Mouse (Mus musculus): ENCODE data around the gene Necap1. TPM values are rescaled to one million over a fixed set of nuclear protein-coding genes. Genes with fewer than 3 reads are reported as not detected.

Necap1 gene
- 10 to 100 TPM; 32.8 to 35.5 TPM for total RNA-seq (2021)

DNA sequence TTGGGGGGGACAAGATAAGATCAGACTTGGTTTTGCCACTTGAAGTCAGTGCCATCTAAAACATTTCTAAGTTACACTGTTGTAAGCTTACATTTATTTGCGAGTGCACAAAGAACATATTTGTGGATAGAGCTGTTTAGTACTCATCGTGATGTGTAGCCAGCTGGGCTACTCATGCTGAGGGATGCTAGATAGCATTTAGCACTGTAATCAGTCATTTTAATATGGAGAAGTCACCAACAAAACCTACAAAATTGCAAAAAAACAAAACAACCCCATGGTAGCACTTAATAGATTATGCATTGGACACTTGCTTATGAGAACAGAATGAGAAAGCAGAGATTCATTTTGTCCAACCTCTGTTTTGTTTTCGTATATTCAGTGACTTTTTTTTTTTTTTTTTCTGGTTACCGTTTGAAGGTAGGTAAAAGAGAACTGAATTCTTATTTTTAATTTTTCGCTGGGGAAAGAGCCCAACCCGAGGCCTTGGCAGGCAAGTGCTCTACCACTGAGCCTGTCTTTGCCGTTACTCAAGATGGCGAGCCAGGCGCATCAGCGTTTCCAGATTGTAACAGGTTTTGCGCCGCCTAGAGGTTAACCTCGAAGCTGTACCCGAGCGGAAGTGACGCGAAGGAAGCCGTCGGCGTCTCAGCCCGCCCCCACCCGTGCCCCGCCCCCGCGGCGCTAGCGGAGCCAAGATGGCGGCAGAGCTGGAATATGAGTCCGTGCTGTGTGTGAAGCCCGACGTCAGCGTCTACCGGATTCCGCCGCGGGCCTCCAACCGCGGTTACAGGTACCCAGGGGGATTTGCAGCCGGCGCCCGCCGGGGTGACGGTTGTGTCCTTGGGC lies at the start of gene Necap1:
Gene Necap1, plus strand, starts transcription at position 604 of the 849 bp plus-strand sequence.
- peak; percentile 99 for DNase-seq

DNA sequence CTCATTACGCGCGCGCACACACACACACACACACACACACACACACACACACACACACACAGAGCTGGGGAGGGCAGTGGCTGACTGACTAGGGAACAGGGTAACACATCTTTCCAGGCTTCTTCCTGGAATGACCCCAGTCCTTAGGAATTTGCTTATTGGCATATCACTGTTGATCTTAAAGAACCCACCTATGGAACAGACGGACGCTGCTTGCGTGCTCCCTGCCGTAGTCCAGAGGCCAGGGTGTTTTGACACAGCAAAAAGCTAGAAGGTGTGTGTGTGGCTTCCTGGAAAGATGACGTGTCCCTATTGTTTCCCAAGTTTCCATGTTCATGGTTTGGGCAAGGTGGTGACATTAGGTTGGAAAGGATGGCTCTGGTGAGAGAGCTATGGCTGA lies 49.1 kb upstream of the Necap1 start:
- DNase-seq: no peak

DNA sequence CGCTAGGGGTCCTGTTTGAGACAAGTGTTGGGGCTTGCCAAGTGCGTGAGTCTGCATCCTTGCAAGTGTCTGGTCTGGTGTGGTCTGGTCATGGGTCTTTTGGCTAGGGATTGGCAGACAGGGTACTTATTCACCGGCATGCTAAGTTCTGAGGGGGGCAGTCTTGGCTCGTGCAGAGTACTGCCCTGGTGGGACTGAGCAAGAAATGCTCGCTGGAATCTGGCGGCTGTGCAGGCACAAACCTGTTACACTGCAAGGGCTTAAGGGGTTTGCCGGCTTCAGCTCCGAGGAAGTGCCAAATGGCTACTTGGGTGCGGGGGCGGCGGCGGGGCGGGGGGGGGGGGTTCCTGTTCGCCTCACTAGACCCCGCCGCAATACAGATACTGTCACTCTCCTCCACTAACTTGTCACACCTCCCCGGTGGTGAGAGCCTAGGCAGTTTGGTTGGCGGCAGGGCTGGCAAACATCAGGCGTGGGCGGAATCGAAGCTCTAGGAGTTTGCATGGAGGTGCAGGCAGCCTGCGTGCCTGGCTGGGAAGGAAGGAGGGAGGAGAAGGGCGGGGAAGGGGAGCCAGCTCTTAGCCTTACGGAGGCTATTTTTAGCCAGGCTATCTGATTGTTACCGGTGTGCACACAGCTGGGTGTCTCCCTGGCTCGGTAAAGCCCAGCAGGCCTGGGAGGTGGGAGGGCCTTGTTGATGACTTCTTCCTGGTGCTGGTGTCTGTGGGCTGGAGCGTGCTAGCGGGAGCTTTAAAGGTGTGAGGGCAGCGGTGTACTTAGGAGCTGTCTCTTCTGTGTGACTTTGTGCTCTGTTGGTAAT lies 48.1 kb upstream of the Necap1 start:
- DNase-seq: peak; percentile 76

DNA sequence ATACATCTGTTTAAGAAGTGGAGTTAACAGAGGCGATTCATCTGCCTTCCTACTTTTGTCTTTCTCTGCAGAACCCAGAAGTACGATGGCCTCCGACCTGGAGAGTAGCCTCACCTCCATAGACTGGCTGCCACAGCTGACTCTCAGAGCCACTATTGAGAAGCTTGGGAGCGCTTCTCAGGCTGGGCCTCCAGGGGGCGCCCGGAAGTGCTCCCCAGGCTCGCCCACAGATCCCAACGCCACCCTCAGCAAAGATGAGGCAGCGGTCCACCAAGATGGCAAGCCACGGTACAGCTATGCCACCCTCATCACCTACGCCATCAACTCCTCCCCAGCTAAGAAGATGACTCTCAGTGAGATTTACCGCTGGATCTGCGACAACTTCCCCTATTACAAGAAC lies 46.2 kb upstream of the Necap1 start:
- peak; percentile 36 for DNase-seq

DNA sequence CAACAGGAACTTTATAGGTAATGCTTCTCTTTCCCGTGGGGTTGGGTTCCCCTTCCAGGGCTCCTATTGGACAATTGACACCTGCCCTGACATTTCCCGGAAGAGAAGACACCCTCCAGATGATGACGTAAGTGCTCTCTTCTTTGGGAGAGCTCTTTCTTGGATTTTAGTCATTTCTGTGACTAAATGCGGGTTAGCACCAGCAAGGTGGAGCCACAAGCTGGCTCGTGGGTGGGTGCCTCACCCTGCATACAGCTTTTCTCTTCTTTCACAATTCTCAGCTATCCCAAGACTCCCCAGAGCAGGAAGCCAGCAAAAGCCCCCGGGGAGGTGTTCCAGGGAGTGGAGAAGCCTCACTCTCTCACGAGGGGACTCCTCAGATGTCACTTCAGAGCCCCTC lies 41.4 kb upstream of the Necap1 start:
- no peak for DNase-seq

DNA sequence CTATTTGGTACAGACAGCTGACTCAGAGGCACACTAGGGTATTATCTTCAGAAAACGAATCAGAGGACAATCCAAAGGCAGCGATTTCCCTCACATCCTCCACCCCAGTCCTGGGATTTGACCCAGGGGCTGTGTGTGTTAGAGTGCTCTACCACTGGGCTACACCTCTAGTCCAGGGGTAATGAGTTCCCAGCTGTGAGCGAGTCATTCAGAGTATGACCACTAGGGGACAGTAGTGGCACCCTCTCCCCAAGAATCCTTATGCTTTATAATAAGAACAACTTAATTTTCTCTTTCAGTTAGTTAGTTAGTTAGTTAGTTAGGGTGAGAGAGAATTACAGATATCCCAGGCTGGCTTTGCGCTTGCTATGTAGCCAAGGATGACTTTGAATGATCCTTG lies 39.9 kb upstream of the Necap1 start:
- DNase-seq: peak; percentile 63

DNA sequence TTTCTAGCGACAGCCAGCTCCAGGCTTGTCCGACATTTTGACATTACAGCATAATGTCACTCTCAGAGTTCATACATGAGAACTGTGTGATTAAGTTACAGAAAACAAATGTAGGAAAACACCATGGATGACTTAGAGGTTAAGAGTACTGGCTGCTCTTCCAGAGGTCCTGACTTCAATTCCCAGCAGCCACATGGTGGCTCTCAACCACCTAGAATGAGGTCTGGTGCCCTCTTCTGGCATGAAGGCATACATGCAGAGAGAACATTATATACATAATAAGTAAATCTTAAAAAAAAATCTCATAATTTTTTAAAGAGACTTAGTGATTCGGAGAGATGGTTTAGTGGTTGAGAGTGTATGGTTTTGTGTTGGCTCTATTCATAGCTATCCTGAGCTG lies 37.3 kb upstream of the Necap1 start:
- DNase-seq: no peak

DNA sequence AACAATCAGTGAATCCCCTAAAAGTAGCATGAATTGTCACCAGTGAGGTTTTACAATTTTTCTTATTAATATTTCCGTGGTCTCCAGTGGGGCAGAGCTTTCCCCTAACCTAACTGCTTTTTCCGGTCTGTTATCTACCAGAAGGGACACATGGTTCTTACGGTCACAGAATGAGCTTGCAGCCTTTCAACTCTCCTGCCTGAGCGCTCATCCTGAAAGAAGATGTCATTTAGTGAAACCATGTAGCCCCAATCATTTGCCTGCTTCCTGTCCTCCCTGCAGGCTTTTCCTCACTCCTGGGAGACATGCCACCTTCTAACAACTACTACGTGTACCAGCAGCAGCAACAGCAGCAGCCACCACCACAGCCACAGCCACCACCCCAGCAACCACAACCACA lies 36.7 kb upstream of the Necap1 start:
- no peak for DNase-seq

DNA sequence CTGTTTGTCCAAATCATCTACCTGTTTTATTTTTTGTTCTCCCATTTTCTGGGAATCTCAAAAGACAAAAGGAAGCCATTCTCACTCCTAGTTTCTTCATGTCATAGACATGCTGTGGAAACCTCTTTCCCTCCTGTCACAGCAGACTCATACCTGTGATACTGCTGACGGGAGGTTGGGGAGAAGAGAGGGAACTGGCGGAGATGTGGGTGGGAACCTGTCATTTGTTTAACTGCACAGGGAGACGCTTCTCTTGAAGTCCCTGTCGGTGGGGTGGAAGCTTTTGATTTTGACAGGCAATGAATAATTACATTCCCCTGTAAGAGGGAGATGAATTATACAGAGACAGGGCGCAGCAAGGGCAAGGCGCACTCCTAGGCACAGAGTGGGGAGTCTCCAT lies 30.5 kb upstream of the Necap1 start:
- DNase-seq: no peak

DNA sequence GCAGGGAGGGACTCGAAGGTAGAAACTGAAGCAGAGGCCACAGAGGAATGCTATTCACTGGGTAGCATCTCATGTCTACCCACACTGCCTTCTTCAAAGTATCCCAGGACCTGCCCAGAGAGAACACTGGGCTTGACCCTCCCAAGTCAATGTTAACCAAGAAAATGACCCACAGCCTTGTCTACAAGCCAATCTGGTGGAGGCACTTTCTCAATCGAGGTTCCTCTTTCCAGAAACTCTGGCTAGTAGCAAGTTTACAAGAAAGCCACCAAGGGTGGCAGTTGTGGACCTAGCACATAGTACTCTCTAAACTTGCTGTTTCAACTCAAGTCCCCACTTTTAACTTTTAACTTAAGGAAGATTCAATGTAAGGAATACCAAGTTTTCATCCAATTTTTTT lies 21.6 kb upstream of the Necap1 start:
- no peak for DNase-seq

DNA sequence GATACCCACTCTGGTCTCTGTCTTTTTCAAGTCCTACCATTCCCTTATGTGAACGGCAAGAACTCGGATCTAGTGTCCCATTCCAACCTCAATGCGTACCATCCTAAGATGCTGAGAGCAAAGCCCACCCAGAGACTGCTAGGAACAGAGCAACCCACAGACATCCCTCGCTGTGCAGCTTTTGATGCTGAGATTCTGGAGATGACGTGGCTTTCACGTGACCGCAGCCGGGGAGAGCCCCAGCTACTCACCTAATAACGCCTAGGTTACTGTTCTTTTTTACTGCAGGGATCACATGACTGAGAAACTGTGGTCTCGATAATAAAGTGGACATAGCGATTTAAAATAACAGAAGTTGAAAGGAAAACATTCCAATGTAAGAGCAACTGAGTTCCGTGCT lies 19.7 kb upstream of the Necap1 start:
- DNase-seq: no peak

DNA sequence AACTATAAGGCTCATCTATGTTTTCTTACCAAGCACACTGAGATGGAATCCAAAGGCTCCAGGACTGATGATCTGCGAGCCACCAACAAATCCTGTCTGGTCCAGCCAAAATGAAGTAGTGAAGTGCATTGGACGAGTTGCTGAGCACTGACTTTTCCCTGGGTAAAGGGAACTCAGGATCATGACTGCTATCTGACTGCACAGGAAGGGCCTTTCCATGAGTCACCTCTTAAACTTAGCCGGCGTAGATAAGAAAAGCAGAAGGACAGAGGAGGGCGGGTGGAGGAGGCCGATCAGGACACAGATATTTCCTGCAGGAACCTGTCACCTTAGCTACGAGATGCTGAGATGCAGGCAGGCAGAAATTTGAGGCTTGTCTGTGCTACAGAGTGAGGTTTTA lies 18.3 kb upstream of the Necap1 start, which contains the start of gene C3ar1:
Gene C3ar1, minus strand, starts transcription at position 207 of the 400 bp plus-strand sequence.
- DNase-seq: no peak

DNA sequence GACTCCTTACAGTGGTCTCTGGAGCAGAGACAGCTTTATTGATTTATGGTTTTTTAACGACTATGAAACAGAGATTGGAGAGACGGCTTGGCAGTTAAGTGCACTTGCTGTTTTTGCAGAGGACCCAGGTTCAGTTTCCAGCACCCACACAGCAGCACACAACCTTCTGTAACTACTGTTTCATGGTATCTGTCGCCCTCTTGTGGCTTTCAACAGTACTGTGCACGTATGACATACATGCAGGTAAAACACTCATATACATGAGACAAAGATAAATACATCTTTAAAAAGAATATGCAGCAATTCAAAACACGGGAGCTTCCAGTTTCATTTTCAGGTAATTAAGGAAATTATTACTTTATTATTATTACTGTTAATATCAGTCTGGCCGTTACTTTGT lies 11.8 kb upstream of the Necap1 start:
- DNase-seq: no peak

DNA sequence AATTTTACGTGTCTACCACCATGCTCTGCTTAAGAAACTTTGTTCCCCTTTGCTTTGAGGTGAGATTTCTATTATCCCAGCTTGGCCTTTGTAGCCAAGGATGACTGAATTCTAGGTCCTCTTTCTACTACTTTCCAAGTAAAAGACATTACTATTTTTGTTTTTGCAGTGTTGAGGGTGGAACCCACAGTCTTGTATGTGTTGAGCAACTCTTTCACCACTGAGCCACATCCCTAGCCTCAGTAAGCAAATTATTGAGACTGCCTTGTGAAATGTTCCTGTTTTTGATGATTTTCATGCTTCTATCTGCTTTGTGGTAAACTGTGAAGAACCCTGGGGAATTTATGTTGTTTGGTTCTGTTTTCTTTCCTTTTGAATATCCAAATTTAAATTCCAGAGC lies 11.4 kb upstream of the Necap1 start:
- no peak for DNase-seq

DNA sequence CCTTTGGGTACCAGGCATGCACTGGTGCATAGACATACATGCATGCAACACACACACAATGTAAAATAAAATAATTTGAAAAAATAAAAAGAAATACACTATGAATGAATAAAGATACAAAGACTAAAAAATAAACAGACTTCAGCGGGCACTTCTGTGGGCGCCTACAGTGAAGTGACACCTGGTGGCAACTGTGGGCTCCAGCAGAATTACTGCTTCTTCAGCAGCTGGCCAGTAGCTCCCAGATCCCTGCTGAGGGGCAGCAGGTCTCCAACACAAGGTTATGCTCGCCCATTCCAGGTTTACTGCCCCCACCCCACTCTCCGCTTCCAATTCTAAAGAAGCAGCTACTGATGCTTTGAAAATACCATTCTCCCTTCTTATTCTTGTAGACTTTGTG lies 6.4 kb upstream of the Necap1 start:
- DNase-seq: peak; percentile 21

DNA sequence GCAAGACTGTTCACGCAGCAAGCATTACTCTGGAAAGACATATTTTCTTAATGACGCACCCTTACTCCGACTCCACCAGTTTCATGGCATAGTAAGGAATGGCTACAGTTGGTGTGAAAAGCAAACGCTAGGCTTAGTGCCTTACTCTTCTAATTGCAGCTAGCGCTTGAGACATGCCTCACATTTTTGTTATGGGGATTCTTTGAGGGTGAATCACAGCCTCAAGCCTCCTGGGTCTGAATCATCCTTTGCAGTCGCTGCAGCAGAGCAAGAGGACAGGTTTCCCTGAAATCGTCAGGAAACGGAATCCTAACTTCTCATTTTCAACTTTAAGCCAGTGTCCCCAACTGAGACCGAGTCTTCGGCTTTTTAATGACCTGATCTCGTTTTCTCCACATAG lies 4.4 kb upstream of the Necap1 start:
- DNase-seq: no peak

DNA sequence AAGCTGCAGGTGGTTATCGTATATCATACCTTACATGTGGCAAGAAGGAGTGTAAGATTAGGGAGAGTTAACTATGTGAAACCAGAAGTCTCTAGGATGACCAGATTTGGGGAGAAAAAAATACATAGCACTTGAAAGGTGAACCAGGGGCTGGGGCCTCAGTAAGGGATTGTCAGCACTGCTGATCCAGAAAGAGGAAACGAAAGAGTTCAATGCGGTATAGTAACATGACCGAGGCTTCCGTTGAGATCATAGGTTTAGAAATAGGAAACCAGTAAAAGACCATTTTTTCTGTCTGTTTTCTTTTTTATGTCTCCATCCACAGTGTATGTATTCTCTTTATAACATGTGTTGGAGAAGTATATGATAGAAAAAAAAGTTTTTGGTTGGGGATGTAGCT lies 1.5 kb upstream of the Necap1 start:
- no peak for DNase-seq

DNA sequence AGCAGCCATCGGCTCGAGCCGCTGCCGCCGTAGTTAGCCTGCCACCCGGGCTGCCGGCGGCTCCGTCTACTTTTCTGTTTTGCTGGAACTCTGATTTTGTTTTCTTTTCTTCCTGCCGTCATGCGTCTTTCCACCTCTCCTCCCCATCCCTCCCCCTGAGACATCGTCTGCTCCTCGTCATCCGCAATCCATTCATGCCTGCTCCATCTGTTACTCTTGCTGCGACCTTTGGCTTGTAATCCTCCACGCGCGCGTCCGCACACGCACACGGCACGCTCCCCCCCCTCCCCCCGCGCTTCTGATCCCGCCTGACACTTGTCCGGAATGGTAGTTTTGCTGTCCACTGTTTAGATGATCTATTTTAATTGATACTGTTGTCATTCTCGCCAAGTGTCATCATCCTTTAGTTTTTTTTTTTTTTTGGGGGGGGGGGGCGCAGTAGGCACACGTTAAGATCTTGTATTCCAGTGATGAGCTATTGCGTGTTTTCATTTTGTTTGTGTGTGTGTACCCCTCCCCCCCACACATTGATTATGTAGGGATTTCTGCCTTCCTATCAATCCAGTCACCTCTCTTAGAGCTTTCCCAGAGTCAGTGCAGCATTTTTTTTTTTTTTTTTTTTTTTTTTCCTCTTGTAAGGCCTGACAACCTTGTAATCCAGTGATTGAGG lies 581 bp downstream of the Necap1 start:
- DNase-seq: no peak

DNA sequence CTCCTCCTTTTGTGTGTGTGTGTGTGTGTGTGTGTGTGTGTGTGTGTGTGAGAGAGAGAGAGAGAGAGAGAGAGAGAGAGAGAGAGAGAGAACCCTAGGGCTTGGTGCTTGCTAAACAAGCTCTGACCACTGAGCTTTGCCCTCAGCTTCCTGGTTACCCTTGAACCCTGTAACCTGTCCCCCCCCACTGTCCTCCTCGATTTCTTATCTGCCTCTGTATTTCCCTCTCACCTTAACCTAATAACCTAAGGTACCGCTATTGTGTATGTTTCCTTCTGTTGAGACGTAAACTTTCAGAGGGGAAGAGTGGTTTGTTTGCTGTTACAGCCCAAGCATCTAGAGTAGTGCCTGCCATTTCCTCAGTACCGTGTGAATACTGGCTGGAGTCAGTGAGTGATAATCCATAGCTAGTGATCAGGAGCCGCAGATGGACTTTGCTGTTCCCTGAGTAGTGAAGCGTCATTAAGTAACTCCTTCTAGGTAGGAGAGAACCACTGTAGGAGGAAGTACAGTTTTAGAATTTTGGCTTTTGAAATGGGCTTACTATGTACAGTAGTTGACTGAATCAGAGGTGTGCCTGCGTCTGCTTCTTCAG lies 5.0 kb downstream of the Necap1 start:
- DNase-seq: no peak

DNA sequence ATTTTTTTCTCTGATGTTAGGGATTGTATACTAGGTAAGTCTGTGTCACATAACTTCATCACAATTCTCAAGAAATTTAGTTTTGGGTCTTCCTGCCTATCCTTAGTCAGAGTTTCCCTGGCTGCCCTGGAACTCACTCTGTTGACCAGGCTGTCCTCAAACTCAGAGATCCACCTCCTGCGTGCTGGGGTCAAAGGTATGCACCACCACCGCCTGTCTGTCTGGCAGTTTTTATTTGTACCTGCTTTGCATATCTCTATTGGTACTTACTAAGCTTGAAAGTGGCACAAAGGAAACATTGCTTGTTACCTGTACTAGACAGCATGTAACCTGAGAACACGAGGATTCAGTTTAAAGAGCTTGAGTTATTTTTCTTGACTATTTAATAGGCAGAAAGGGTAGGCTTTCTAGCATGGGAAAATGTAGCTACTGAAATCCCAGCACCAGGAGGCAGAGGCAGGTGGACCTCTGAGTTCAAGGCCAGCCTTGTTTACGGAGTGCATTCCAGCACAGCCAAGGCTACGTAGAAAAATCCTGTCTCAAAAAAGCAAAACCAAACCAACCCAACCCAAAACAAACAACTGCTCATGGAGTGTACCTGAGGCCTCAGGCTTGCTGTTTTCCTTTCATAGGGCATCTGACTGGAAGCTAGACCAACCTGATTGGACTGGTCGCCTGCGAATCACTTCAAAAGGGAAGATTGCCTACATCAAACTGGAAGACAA lies 5.7 kb downstream of the Necap1 start:
- no peak for DNase-seq

DNA sequence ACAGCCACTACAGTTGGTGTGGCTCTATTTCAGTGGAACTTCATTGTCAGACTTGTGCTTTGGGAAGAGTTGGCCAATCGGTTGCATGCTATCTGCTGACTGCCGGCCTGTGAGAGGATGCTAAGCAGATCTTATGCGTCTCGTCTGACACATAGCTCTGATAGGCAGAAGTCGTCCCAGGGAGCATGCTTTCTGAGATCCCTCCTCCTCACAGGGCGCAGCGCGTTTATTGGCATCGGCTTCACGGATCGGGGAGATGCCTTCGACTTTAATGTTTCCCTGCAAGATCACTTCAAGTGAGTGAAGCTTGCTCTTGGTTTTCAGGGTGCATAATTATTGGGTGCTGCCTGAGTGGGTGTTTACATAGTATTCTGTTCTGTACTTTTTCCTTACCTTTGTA lies 7.0 kb downstream of the Necap1 start:
- no peak for DNase-seq

DNA sequence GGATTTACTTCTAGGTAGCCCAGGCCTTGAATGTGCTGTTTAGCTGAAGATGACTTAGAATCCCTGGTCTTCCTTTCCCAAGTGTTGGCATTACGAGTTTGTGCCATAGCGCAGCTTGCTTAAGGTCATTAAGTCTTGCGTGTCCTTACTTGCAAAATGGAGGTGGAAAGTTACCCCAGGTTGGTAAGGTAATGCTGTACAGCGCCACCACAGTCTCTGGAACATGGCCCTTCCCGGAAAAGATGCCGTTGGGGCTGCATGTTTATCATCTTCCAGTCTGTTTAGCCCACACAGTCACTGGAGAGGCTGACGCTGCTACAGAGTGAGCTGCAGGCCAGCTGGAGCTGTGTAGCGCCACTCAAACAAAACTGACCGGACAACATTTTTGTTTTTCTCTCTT lies 9.3 kb downstream of the Necap1 start:
- no peak for DNase-seq

Data from heart, postnatal 4 days (tissue).